Mouse (Mus musculus) adrenal gland, postnatal 4 days (tissue): Measurements from ENCODE around the gene Cd244a. TPM values are rescaled to one million over a fixed set of nuclear protein-coding genes. Genes with fewer than 3 reads are reported as not detected.

Experiments used
- DNase-seq, 2 experiments: peaks; one replicate each; pipeline ENCODE4 v3.0.0; 2021 to 2022; ENCODE audit warnings: low spot score in 2 of 2, mixed read lengths in 2 of 2
- microRNA-seq: library from miRNA; unstranded; fragments of <30 nt; microRNA quantifications from one replicate; pipeline ENCODE4 v1.2.0, GENCODE M21; 2021
- total RNA-seq, 2 experiments: library from RNA; stranded (reverse); gene quantifications; 2 replicates each; pipeline ENCODE4 v1.2.3; 2021

Cd244a gene
- total RNA-seq, 2 experiments from 2014 or later = 0.14 to 0.31 TPM

- no peak for DNase-seq
Observed at GRCm38 (mm10) chr1:171646429-171646940, 87.5 kb downstream of the Cd244a start.

GRCm38 (mm10) chr1:171647716-171648115 is 88.7 kb downstream of the Cd244a start:
- no peak for DNase-seq

GRCm38 (mm10) chr1:171648840-171649239 is 89.8 kb downstream of the Cd244a start:
- DNase-seq = no peak

GRCm38 (mm10) chr1:171652734-171653133 is 93.7 kb downstream of the Cd244a start, which contains the start of gene Slamf7:
Slamf7 (minus strand) TSS chr1:171653035.
- DNase-seq = no peak

GRCm38 (mm10) chr1:171658561-171658991 is 99.6 kb downstream of the Cd244a start:
- no peak for DNase-seq

Small RNA genes lying within 50 kb of the gene (microRNA-seq; reads per million reads assigned to microRNA genes)
- gene Mir7683 = not detected

Other genes with a start within 250 kb of the Cd244a start
- gene Dedd, start 230.0 kb upstream of the Cd244a start, total RNA-seq = 10 to 100 TPM; 41.2 to 43.1 TPM
- gene Nit1, start 213.5 kb upstream of the Cd244a start, total RNA-seq = 10 to 100 TPM; 62.0 to 68.3 TPM
- gene Pfdn2, start 213.5 kb upstream of the Cd244a start, total RNA-seq = 100 to 1,000 TPM; 120 to 125 TPM
- gene Klhdc9, start 198.4 kb upstream of the Cd244a start, total RNA-seq = 1 to 10 TPM; 6.2 to 6.8 TPM
- gene Nectin4, start 189.1 kb upstream of the Cd244a start, total RNA-seq = under 1 TPM; 0.34 to 0.59 TPM
- gene Arhgap30, start 170.2 kb upstream of the Cd244a start, total RNA-seq = 1 to 10 TPM; 3.2 to 4.7 TPM
- gene Usf1, start 147.9 kb upstream of the Cd244a start, total RNA-seq = 10 to 100 TPM; 81.4 to 84.8 TPM
- gene Tstd1, start 140.3 kb upstream of the Cd244a start, total RNA-seq = 10 to 100 TPM in 1 of 2 experiments, 1 to 10 TPM in 1; 6.3 to 15.1 TPM
- gene F11r, start 121.7 kb upstream of the Cd244a start, total RNA-seq = 10 to 100 TPM; 43.0 to 47.0 TPM
- gene Alyref2, start 55.7 kb upstream of the Cd244a start, total RNA-seq = 1 to 10 TPM; 8.5 to 9.1 TPM
- gene Itln1, start 23.9 kb upstream of the Cd244a start, total RNA-seq = not detected
- gene Ly9, start 48.2 kb downstream of the Cd244a start, total RNA-seq = 1 to 10 TPM in 1 of 2 experiments, under 1 TPM in 1; 0.73 to 1.3 TPM
- gene Slamf7, start 93.8 kb downstream of the Cd244a start, total RNA-seq = under 1 TPM; 0.31 to 0.93 TPM
- gene Cd48, start 122.8 kb downstream of the Cd244a start, total RNA-seq = 1 to 10 TPM; 2.0 to 3.1 TPM
- under 1 TPM; 0.14 to 0.17 TPM for gene Slamf1, start 207.9 kb downstream of the Cd244a start, total RNA-seq